Mouse (Mus musculus) C2C12 (cell line): Measurements from ENCODE around the gene Mief1. TPM values are rescaled to one million over a fixed set of nuclear protein-coding genes. Genes with fewer than 3 reads are reported as not detected.

Experiments
- H3K27me3 ChIP-seq: one replicate; pipeline ENCODE4 v1.6.1; 2011; ENCODE audit not compliant: control insufficient read depth, insufficient read depth, insufficient read length
- H3K36me3 ChIP-seq: one replicate; pipeline ENCODE4 v1.6.1; 2011; ENCODE audit not compliant: control insufficient read depth, insufficient read depth
- H3K4me3 ChIP-seq: one replicate; pipeline ENCODE4 v1.5.1; 2011; ENCODE audit warnings: mild to moderate bottlenecking, control low read depth; ENCODE audit not compliant: poor library complexity, insufficient read depth, severe bottlenecking
- H3K79me2 ChIP-seq: one replicate; pipeline ENCODE4 v1.6.1; 2011; ENCODE audit not compliant: control insufficient read depth, insufficient read depth
- H3K79me3 ChIP-seq: one replicate; pipeline ENCODE4 v1.6.1; 2011; ENCODE audit warnings: low read depth, control low read depth
- H3ac ChIP-seq: one replicate; pipeline ENCODE3; 2011; ENCODE audit warnings: low read depth; ENCODE audit not compliant: control insufficient read depth, insufficient read length
- CEBPB ChIP-seq: IDR thresholded peaks from one replicate; pipeline ENCODE4 v1.6.1; 2011; ENCODE audit warnings: low read depth, mild to moderate bottlenecking, control low read depth, moderate library complexity
- CTCF ChIP-seq: IDR thresholded peaks from one replicate; pipeline ENCODE4 v1.5.1; 2011; ENCODE audit not compliant: control insufficient read depth, insufficient read depth, insufficient read length
- FOSL1 ChIP-seq: IDR thresholded peaks from one replicate; pipeline ENCODE4 v1.8.0; 2011; ENCODE audit warnings: mild to moderate bottlenecking, low read length; ENCODE audit not compliant: poor library complexity, insufficient read depth, severe bottlenecking
- MAX ChIP-seq: IDR thresholded peaks from one replicate; pipeline ENCODE4 v1.6.1; 2011; ENCODE audit warnings: mild to moderate bottlenecking, control low read depth
- MYOD1 ChIP-seq: IDR thresholded peaks from one replicate; pipeline ENCODE4 v1.6.1; 2011; ENCODE audit warnings: low read depth; ENCODE audit not compliant: control insufficient read depth, insufficient read length
- MYOG ChIP-seq: IDR thresholded peaks from one replicate; pipeline ENCODE4 v1.6.1; 2011; ENCODE audit not compliant: control insufficient read depth, insufficient read length; ENCODE audit errors: extremely low read depth
- USF1 ChIP-seq: IDR thresholded peaks from one replicate; pipeline ENCODE4 v1.6.1; 2011; ENCODE audit warnings: low read depth, mild to moderate bottlenecking, control low read depth, moderate library complexity
- polyA plus RNA-seq: library from polyadenylated mRNA; unstranded; fragments of >200 nt; fragmentation: generic; extraction: Trizol; gene quantifications from one replicate; pipeline ENCODE4 v1.2.1, GENCODE M21; 2012; ENCODE audit warnings: missing spikeins

The Mief1 gene
- polyA plus RNA-seq, 1 experiment, result 27.3 TPM

- Histone ChIP-seq H3K79me2 (no peaks in the 10 kb centered on the region), H3ac (peak overlapping the region; percentile 31), H3K79me3 (no peaks in the 10 kb centered on the region), H3K4me3 (no peak overlapping the region), H3K27me3 (no peaks in the 10 kb centered on the region), H3K36me3 (no peaks in the 10 kb centered on the region)
- TF ChIP-seq MYOG (no peak), USF1 (peak; percentile 85), MYOD1 (no peak), CTCF (no peak), MAX (no peak), FOSL1 (no peak), CEBPB (peak; percentile 36)
Measured at GRCm38 (mm10) chr15:80219705-80220657, 13.8 kb upstream of the Mief1 start.

- Histone ChIP-seq H3ac (no peak overlapping the region), H3K36me3 (no peaks in the 10 kb centered on the region), H3K4me3 (no peak overlapping the region), H3K27me3 (no peaks in the 10 kb centered on the region), H3K79me3 (no peaks in the 10 kb centered on the region), H3K79me2 (no peaks in the 10 kb centered on the region)
- no peak for TF ChIP-seq CEBPB
- TF ChIP-seq USF1, result no peak
- no peak for TF ChIP-seq MYOD1
- no peak for TF ChIP-seq MYOG
Measured at GRCm38 (mm10) chr15:80221031-80221430, 12.8 kb upstream of the Mief1 start.

- TF ChIP-seq MYOD1 (no peak), CEBPB (no peak), MAX (no peak), CTCF (no peak), MYOG (no peak), USF1 (no peak), FOSL1 (no peak)
- H3K79me3 ChIP-seq, result no peaks in the 10 kb centered on the region
- H3ac ChIP-seq, result no peak overlapping the region
- H3K36me3 ChIP-seq, result no peaks in the 10 kb centered on the region
- H3K79me2 ChIP-seq, result no peaks in the 10 kb centered on the region
- no peak overlapping the region for H3K4me3 ChIP-seq
- no peaks in the 10 kb centered on the region for H3K27me3 ChIP-seq
Measured at GRCm38 (mm10) chr15:80223751-80224150, 10.1 kb upstream of the Mief1 start.

- H3K36me3 ChIP-seq, result no peaks in the 10 kb centered on the region
- no peaks in the 10 kb centered on the region for H3K79me3 ChIP-seq
- H3ac ChIP-seq, result no peak overlapping the region
- no peak overlapping the region for H3K4me3 ChIP-seq
- no peaks in the 10 kb centered on the region for H3K27me3 ChIP-seq
- TF ChIP-seq CEBPB, result no peak
- peak; percentile 89 for TF ChIP-seq CTCF
- H3K79me2 ChIP-seq, result no peaks in the 10 kb centered on the region
Measured at GRCm38 (mm10) chr15:80225208-80225607, 8.6 kb upstream of the Mief1 start.

- no peaks in the 10 kb centered on the region for H3K79me3 ChIP-seq
- H3K4me3 ChIP-seq, result no peak overlapping the region
- TF ChIP-seq CEBPB, result no peak
- TF ChIP-seq CTCF, result no peak
- no peak for TF ChIP-seq MYOG
- TF ChIP-seq MYOD1, result no peak
- TF ChIP-seq FOSL1, result no peak
- no peak for TF ChIP-seq MAX
- no peak for TF ChIP-seq USF1
- no peak overlapping the region for H3ac ChIP-seq
- H3K79me2 ChIP-seq, result no peaks in the 10 kb centered on the region
- H3K27me3 ChIP-seq, result no peaks in the 10 kb centered on the region
- no peaks in the 10 kb centered on the region for H3K36me3 ChIP-seq
Measured at GRCm38 (mm10) chr15:80225796-80226195, 8.0 kb upstream of the Mief1 start.

GRCm38 (mm10) chr15:80228071-80228800 lies 5.6 kb upstream of the Mief1 start:
- no peaks in the 10 kb centered on the region for H3K27me3 ChIP-seq
- no peak for TF ChIP-seq MAX
- no peak for TF ChIP-seq USF1
- TF ChIP-seq CEBPB, result no peak
- no peak for TF ChIP-seq FOSL1
- TF ChIP-seq MYOG, result no peak
- no peak for TF ChIP-seq CTCF
- no peak for TF ChIP-seq MYOD1
- H3K4me3 ChIP-seq, result no peak overlapping the region
- no peaks in the 10 kb centered on the region for H3K79me2 ChIP-seq
- H3K36me3 ChIP-seq, result no peaks in the 10 kb centered on the region
- no peak overlapping the region for H3ac ChIP-seq
- H3K79me3 ChIP-seq, result no peaks in the 10 kb centered on the region
